13 mouse cellular contexts compared by ENCODE assay signal in the genomic region with DNA sequence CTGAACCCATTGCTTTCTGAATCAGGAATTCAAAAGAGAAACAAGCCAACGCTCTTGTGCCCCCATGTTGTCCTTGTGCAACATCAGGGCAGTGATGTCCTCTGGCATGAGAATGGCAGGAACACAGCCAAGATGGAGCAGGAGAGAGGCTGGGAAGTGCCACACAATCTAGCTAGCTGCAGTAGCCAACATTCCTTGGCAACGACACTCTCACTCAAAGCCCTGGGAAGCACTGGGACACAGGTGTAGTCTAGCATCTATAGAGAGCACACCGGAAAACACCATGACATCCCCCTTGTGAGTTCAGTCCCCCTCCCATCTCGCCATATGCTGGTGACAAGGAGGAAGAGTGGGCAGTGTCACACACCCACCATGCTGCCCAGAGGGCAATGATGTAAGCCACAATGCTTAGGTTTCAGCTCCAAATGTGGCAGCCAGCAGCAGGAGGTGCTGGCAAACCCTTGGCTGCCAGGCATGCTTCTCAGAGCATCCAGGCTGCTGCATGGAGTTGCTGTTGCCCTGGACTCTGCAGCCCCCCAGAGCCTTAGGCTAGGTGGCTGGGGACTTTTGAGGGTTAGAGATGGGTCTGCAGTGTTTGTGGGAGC.
A peak's percentile ranks its signal among the peaks of the same experiment; 100 is the strongest.
DNase-seq lines count a peak whose midpoint lies in the region; ATAC-seq and TF ChIP-seq lines count a peak whose summit lies in the region.
"Had no signal": no experiment of that assay in that cellular context is flagged by ENCODE, and none has a peak within 500 bp of the region (broad histone marks: within the 10 kb centered on the region; RNA-seq: fewer than 3 reads in every experiment).

No protein-coding gene starts in this region.

- no peak for TF ChIP-seq CTCF in kidney, adult 2 months (conservative IDR thresholded peaks at IDR 0.05; ENCODE audit: insufficient read depth, insufficient read length, low read depth, low read length)

- H3K27ac ChIP-seq in kidney, adult 2 months (ENCODE audit: insufficient read depth, low read depth, low read length) = no peak overlapping the region
- no peak overlapping the region for H3K27ac ChIP-seq in kidney, embryonic 14.5 days (ENCODE audit: low read depth, low read length)
- peak overlapping the region; percentile 31; the same call in 1 of the 2 replicates for H3K27ac ChIP-seq in embryonic facial prominence, embryonic 10.5 days (replicated peaks)
- H3K27ac ChIP-seq: neural tube, embryonic 13.5 days had no signal

- TF ChIP-seq POLR2A in kidney, adult 2 months (IDR thresholded peaks at IDR 0.05; ENCODE audit: low read depth, low read length) = no peak

- DNase-seq in kidney, adult 2 months = peak; percentile 26
- DNase-seq in adrenal gland, adult 8-10 months = peak; percentile 36
- no peak for DNase-seq in embryonic facial prominence, embryonic 10.5 days (ENCODE audit: low spot score)
- DNase-seq in heart, postnatal 10 days = peak; percentile 87 to 88
- DNase-seq in right cerebral cortex, adult 18-20 months = no peak
- DNase-seq: kidney, postnatal 25 days; liver, postnatal 0 days; right cerebral cortex, postnatal 25 days had no signal

- no peak for ATAC-seq in kidney, embryonic 14.5 days (ENCODE audit: low FRiP score, low TSS enrichment)
- no peak for ATAC-seq in granulocyte monocyte progenitor cell, adult 5-6 weeks (replicated peaks; ENCODE audit: poor library complexity, severe bottlenecking)
- ATAC-seq: liver, postnatal 0 days had no signal

- intact Hi-C loops in heart, postnatal 10 days (cut with DNase I) = loop anchor here (5.0 kb wide), 1 partner anchor 108 kb away; no protein-coding TSS in a partner anchor

- 0 out of 2 replicates have a peak, but pooled peaks cover under 1% of the 10 kb centered on the region for H3K4me1 ChIP-seq in kidney, adult 2 months (ENCODE audit: control insufficient read depth, insufficient read depth, low read length)
- peaks cover 23% of the 10 kb centered on the region; the same call in 1 of the 2 replicates for H3K4me1 ChIP-seq in kidney, embryonic 14.5 days (ENCODE audit: control insufficient read depth, insufficient read depth, low read length)
- H3K4me1 ChIP-seq in embryonic facial prominence, embryonic 10.5 days = peaks cover 35% of the 10 kb centered on the region

- no peak overlapping the region for H3K9ac ChIP-seq in kidney, embryonic 14.5 days (ENCODE audit: low read depth, low read length)
- H3K9ac ChIP-seq: liver, postnatal 0 days; neural tube, embryonic 13.5 days had no signal

- 81% methylated on average over 4 of the region's 4 CpGs for WGBS in kidney, adult 2 months
- 91% methylated on average over 4 of the region's 4 CpGs for WGBS in kidney, embryonic 14.5 days
- 92% methylated on average over 4 of the region's 4 CpGs for WGBS in embryonic facial prominence, embryonic 10.5 days

- no peaks in the 10 kb centered on the region for H3K36me3 ChIP-seq in kidney, adult 2 months (ENCODE audit: control insufficient read depth, insufficient read depth, low read length)
- H3K36me3 ChIP-seq in kidney, embryonic 14.5 days (ENCODE audit: control insufficient read depth, insufficient read depth, low read length) = no peaks in the 10 kb centered on the region
- H3K36me3 ChIP-seq in embryonic facial prominence, embryonic 10.5 days (replicated peaks) = no peaks in the 10 kb centered on the region
- H3K36me3 ChIP-seq: G1E; neural tube, embryonic 13.5 days had no signal

- no peak overlapping the region for H3K4me2 ChIP-seq in kidney, embryonic 14.5 days (replicated peaks; ENCODE audit: low read depth, low read length)
- H3K4me2 ChIP-seq: neural tube, embryonic 13.5 days had no signal

- no peaks in the 10 kb centered on the region for H3K9me3 ChIP-seq in kidney, embryonic 14.5 days (ENCODE audit: control insufficient read depth, low read length)
- no peaks in the 10 kb centered on the region for H3K9me3 ChIP-seq in embryonic facial prominence, embryonic 10.5 days
- H3K9me3 ChIP-seq: G1E; neural tube, embryonic 13.5 days had no signal

- H3K4me3 ChIP-seq in kidney, adult 2 months (ENCODE audit: insufficient read depth, low read depth, low read length) = no peak overlapping the region
- H3K4me3 ChIP-seq in kidney, embryonic 14.5 days (ENCODE audit: low read length) = no peak overlapping the region
- H3K4me3 ChIP-seq in embryonic facial prominence, embryonic 10.5 days = no peak overlapping the region
- H3K4me3 ChIP-seq: erythroblast, embryonic 14.5 days; neural tube, embryonic 13.5 days had no signal

- no peaks in the 10 kb centered on the region for H3K27me3 ChIP-seq in kidney, adult 2 months (replicated peaks; ENCODE audit: control insufficient read depth, insufficient read depth, low read length)
- H3K27me3 ChIP-seq in kidney, embryonic 14.5 days (ENCODE audit: control insufficient read depth, insufficient read depth, low read length) = no peaks in the 10 kb centered on the region
- H3K27me3 ChIP-seq in embryonic facial prominence, embryonic 10.5 days (replicated peaks; ENCODE audit: low read depth, poor library complexity, severe bottlenecking) = no peaks in the 10 kb centered on the region
- H3K27me3 ChIP-seq: neural tube, embryonic 13.5 days had no signal

Comparison
In these comparisons a context has a peak if more than half of its experiments do, and no peak if none do; other contexts are left out.
1. DNase-seq: peak in kidney, adult 2 months (single experiment), adrenal gland, adult 8-10 months (single experiment) and heart, postnatal 10 days (2 of 2); none in embryonic facial prominence, embryonic 10.5 days (single experiment) and right cerebral cortex, adult 18-20 months (single experiment).